Mouse (Mus musculus): ENCODE data around the gene Ptch1.

The Ptch1 gene

DNA sequence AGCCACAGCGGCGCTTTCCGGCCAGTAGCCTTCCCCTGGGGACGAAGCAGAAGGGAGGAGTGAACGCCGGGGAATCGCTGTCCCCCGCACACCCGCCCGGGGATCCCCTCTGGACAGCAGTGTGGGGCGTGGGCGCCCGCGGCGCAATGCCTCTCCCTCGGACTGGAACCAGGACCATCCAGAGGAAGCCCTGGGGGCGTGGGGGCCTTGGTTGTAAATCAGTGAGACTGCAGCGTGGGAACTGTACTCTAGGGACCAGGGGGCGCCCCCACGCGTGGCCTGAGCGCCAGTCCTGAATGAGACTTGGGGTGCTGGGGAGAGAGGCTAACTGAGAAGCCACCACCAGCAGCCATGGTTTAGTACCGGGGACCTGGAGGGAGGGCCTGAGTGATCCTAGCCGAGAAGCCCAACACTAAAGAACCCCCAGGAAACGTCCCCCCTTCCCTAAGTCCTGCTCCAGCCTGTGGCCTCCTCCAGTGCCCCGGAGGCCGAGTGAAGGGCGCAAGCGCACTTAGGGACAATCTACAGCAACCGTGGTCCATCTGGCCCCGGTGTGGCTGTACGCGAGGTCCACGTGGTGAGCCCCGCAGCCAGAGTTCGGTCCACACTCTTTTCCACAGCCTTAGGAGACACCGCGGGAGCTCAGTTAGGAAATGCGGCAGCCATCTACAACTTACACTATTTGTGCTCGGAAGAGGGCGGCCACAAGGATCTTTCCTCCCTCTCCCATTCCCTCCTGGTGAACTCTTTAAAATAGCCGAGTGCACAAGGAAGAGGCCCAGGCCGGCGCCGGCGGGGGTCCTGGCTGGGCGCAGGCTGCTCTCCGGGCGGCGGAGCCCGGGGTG is 9.4 kb downstream of the Ptch1 start:
- intact Hi-C loops (cut with DNase I) = loop anchor here (5.0 kb wide), 1 partner anchor 132 kb away; no protein-coding TSS in a partner anchor

GRCm38 (mm10) chr13:63562972-63563780 is 10.2 kb downstream of the Ptch1 start:
- intact Hi-C loops (cut with DNase I) = loop anchor here (5.0 kb wide), 1 partner anchor 131 kb away; no protein-coding TSS in a partner anchor

DNA sequence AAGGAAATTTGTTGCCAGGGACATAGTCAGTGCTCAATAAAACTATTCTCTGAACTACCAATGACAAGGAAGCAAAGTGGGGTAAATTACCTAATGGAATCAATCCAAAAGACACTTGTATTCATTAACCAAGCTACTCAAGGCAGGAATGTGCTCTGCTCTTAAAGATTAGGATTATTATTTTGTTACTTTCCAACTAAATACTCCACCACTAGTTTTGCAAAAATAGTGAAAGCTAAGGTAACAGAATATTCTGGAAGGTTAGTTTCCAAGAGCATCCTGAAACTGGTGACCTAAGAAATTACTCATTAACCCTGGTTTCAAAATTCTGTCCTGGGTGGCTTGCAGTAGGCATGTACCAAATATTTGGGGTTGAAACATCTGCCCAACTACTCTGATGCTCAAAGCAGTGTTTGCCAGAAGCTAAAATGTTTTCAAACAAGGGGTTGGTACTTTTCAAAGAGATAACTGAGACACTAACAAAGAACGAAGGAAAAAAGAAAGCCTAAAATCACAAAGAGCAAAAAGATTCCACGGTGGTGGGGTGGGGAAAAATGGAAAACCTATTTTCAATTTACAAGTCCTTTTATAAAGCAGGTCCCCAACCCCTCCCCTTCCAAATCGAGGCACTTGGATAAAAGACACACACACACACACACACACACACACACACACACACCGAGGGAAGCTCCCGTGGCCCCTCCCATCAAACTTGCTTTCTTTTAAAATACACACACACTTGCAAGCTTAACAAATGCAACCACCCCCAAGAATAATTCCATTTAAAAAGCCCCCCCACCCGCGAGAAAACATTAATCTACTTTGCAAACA is 11.0 kb downstream of the Ptch1 start:
- intact Hi-C loops (cut with DNase I) = loop anchor here (5.0 kb wide), 1 partner anchor 130 kb away; no protein-coding TSS in a partner anchor

DNA sequence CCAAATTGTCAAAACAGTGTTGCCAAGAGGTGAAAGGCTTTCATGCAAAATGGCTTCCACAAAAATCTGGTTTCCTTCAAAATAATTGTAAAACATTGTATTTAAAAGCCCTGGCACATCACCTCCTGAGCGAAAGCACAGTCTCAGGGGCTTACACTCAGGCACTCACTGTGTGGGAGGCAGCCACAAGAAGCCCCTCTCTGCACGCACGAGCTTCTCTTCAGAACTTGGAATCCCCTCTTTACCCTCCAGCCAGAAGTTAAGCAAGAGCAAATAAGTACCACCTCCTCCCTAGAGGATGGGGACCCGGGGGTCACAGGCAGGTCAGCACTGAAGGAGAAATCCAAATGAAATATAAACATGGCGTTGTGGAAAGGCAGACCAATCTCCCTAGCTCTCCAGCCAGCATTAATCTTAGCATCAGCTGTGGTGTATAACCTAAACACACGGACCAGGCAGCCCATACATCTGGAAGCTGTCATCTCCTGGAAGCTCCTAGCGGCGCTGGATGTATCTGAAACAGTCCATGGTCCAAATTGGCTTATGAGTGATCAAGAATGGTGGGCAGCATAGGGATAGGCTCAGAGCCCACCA is 15.0 kb downstream of the Ptch1 start:
- intact Hi-C loops (cut with DNase I) = no loop called here

DNA sequence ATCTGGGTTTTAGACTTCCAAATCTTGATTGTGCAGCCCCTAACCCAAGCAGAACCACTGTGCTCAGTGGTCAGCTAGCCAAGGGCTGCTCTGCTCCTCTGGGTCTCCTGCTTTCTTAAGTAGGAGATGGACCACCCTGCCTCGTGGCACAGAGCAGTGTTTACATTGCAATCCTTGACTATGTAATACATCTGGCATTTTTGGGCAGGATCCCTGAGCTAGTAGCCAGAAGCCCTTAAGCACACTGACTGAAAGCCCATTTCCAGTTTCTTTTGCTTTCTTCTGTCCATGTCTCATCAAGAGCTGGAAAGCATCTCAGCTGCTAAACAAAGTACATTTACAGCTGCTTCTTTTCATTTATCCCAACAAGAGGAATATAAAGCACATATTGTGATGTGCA is 17.0 kb downstream of the Ptch1 start:
- intact Hi-C loops (cut with DNase I) = no loop called here

GRCm38 (mm10) chr13:63555885-63556284 is 17.5 kb downstream of the Ptch1 start:
- intact Hi-C loops (cut with DNase I) = no loop called here

GRCm38 (mm10) chr13:63554569-63554968 is 18.8 kb downstream of the Ptch1 start:
- intact Hi-C loops (cut with DNase I) = loop anchor here (5.0 kb wide), 1 partner anchor 263 kb away; the partner anchor contains the start of gene Ercc6l2

GRCm38 (mm10) chr13:63553436-63553835 is 20.0 kb downstream of the Ptch1 start:
- intact Hi-C loops (cut with DNase I) = loop anchor here (5.0 kb wide), 1 partner anchor 264 kb away; the partner anchor contains the start of gene Ercc6l2

GRCm38 (mm10) chr13:63552291-63552932 is 21.0 kb downstream of the Ptch1 start:
- intact Hi-C loops (cut with DNase I) = loop anchor here (5.0 kb wide), 1 partner anchor 265 kb away; the partner anchor contains the start of gene Ercc6l2

DNA sequence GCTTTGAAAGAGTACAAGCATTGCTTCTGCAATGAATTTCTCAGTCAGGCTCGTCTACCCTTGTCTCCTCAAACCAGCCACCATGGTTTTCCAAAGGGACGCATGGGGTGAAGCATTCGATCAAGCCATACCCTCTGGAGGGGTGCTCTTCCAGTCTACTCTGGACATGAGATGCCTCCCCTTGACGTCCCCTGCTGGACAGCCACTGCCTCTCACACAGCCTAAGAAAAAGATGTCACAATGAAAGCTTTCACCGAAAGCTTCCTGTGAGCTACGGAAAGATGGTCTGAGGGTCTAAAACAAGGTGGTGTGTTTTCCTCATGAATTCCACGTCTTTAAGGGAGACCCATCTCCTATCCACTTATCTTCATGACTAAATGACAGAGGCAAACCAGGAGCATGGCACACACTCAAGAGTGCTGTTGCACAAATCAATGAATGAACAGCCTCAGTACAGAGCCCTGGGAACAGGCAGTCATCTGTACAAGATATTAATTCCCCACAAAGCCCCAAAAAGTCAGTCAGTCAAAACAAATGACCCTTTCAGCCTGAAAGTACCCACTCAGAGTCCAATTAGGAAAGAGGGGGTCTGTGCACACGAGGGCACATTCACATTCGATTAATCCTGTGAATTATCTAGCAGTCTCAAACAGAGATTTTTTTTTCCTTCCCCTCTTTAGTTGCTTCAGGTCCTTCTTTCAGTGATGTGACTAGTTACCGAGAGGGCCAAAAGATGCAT is 21.7 kb downstream of the Ptch1 start:
- intact Hi-C loops (cut with DNase I) = loop anchor here (5.0 kb wide), 1 partner anchor 266 kb away; the partner anchor contains the start of gene Ercc6l2

- intact Hi-C loops (cut with DNase I) = loop anchor here (5.0 kb wide), 1 partner anchor 267 kb away; the partner anchor contains the start of gene Ercc6l2
These were observed 23.0 kb downstream of the Ptch1 start for GRCm38 (mm10) chr13:63550367-63550766.

DNA sequence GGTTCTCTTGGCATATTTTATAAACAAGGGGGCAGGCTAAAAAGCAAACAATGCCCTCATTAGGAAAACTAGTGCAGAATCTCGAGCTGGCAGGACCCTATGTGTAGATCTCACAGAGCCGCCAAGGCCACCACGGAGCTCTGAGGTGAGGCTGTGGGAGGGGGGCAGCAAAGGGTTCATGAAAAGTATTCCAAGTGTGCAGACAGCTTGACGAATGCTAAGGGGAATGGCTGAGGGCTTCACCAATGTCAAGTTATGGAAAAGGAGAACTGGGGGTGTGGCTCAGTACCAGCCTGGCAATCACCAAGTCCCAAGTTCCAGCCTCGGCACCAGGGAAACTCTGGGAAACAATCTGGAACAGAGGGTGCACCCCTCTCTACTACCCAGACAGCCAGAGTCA is 24.2 kb downstream of the Ptch1 start:
- intact Hi-C loops (cut with DNase I) = no loop called here

- intact Hi-C loops (cut with DNase I) = no loop called here
These were observed 24.8 kb downstream of the Ptch1 start for GRCm38 (mm10) chr13:63548571-63548970.

- intact Hi-C loops (cut with DNase I) = no loop called here
These were observed 28.1 kb downstream of the Ptch1 start for GRCm38 (mm10) chr13:63545291-63545690.

- intact Hi-C loops (cut with DNase I) = no loop called here
These were observed 28.5 kb downstream of the Ptch1 start for GRCm38 (mm10) chr13:63544967-63545253.

DNA sequence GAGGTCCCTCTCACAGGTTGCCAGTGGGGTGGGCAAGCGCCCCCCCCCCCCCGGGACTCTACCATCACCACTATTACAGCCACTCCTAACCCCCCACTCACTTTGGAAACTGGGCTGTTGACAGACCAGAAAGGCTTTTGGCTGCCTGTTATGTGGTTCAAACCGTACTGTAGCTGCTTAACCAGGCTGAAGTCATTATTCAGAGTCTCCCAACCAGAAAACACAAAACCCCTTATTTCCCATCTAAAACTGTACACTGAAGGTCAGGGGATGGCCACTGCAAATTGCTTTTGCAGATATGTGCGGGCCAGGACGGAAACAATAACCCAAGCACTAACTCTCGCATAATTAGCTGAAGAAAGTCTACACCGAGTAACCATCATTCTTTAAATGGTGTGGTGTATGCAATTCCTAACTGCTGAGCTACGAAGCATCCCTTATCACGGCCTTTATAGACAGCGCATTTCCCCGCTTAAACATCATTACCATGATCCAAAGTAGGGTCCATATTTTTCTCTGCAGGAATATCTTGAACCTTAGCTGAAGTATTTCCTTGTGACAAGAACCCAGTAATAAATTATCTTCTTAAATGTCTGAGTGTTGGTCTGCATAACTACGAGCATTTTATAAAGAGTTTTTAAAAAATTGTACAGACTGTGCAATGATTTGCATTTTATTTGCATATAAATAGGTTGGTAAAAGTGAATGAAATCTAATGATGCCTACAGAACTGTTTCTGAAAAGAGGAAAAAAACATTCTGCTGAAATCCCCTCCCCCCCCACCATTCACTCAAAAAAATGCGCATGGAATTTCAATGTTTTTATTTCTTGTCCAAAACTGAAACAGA is 29.1 kb downstream of the Ptch1 start:
- intact Hi-C loops (cut with DNase I) = no loop called here

DNA sequence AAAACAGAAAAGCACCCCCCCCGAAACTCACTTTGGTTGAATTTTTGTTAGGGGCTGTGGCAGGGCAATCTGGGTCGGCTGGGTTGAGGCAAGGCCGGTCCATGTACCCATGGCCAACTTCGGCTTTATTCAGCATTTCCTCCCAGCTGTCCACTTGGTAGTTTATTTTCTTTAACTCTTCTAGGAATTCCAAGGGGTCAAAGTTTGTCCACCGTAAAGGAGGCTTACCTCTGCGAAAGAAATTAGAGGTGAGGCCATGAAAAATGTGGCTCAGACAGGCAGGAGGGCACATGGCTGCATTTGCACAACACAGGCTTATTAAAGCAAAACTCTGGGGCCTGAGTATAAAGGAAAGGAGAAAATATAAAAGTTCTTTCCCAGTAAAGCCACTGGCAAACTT is 29.9 kb downstream of the Ptch1 start:
- intact Hi-C loops (cut with DNase I) = no loop called here

GRCm38 (mm10) chr13:63542796-63543384 is 30.5 kb downstream of the Ptch1 start:
- intact Hi-C loops (cut with DNase I) = no loop called here

Data from adrenal gland (tissue).